Mouse (Mus musculus) liver, embryonic 14.5 days (tissue): ENCODE measurements around the gene Vwc2l. TPM values are rescaled to one million over a fixed set of nuclear protein-coding genes. Genes with fewer than 3 reads are reported as not detected.

Source experiments
- ATAC-seq: fragments of 200-750 bp; cut with Nextera tagmentation; 2 replicates; pipeline ENCODE4 v1.8.0; 2017; ENCODE audit warnings: moderate number of reproducible peaks, mild to moderate bottlenecking, moderate library complexity; ENCODE audit not compliant: insufficient read depth
- DNase-seq, 3 experiments: peaks; one replicate each; pipeline ENCODE4 v3.0.0-alpha.2; 2012 to 2013; ENCODE audit warnings: low read depth in 3 of 3, low spot score in 3 of 3
- H3K27ac ChIP-seq: fragments of 300-500 bp; sonication (generic); 2 replicates; pipeline ENCODE4 v1.5.1; 2014; ENCODE audit warnings: moderate library complexity, mild to moderate bottlenecking, control low read depth, inconsistent platforms
- H3K27me3 ChIP-seq: fragments of 300-500 bp; sonication (generic); 2 replicates; pipeline ENCODE4 v1.6.1; 2014; ENCODE audit warnings: mild to moderate bottlenecking, low read length, moderate library complexity; ENCODE audit not compliant: control insufficient read depth, insufficient read depth
- H3K36me3 ChIP-seq: fragments of 300-500 bp; sonication (generic); replicated peaks from 2 replicates; pipeline ENCODE4 v1.6.1; 2014; ENCODE audit warnings: low read depth; ENCODE audit not compliant: control insufficient read depth, insufficient read depth
- H3K4me1 ChIP-seq, 2 experiments: fragments of 200-500 bp in 1 of 2; fragments of 300-500 bp in 1 of 2; sonication (generic) in 1 of 2; replicated peaks; 2 replicates each; pipeline ENCODE4 v1.6.1; 2012 to 2014; ENCODE audit warnings: antibody characterized with exemption in 1 of 2, inconsistent platforms in 1 of 2, low read length in 1 of 2; ENCODE audit not compliant: control insufficient read depth in 2 of 2, insufficient read depth in 2 of 2
- H3K4me2 ChIP-seq: fragments of 300-500 bp; sonication (generic); 2 replicates; pipeline ENCODE4 v1.6.1; 2014; ENCODE audit warnings: low read depth, mild to moderate bottlenecking, control low read depth, moderate library complexity
- H3K4me3 ChIP-seq, 2 experiments: fragments of 200-500 bp in 1 of 2; fragments of 300-500 bp in 1 of 2; sonication (generic) in 1 of 2; 2 replicates each; pipeline ENCODE4 v1.5.1; 2012 to 2014; ENCODE audit warnings: low read depth in 2 of 2, low read length in 2 of 2, mild to moderate bottlenecking in 2 of 2, control low read depth in 1 of 2, inconsistent platforms in 1 of 2, moderate library complexity in 1 of 2; ENCODE audit not compliant: insufficient read depth in 1 of 2
- H3K9ac ChIP-seq: fragments of 300-500 bp; sonication (generic); replicated peaks from 2 replicates; pipeline ENCODE4 v1.6.1; 2014; ENCODE audit warnings: mild to moderate bottlenecking, control low read depth, moderate library complexity
- H3K9me3 ChIP-seq: fragments of 300-500 bp; sonication (generic); 2 replicates; pipeline ENCODE4 v1.6.1; 2016; ENCODE audit warnings: low read length, mixed read lengths; ENCODE audit not compliant: control insufficient read depth
- CTCF ChIP-seq: IDR thresholded peaks from 2 replicates; pipeline ENCODE4 v1.5.1; 2016; ENCODE audit warnings: antibody characterized with exemption, low read depth, control low read depth
- EP300 ChIP-seq: IDR thresholded peaks from 2 replicates; pipeline ENCODE4 v1.6.1; 2016; ENCODE audit warnings: antibody characterized with exemption, low read depth
- WGBS: fragments of 180-500 bp; shearing (Covaris S2); extraction: QIAGEN DNeasy Blood & Tissue Kit; methylation state at CpG from one replicate; pipeline ENCODE4 v1.1.7; 2014; ENCODE audit not compliant: insufficient replicate concordance; 5-methylcytosine and 5-hydroxymethylcytosine counted together
- polyA plus RNA-seq, 2 experiments: library from polyadenylated mRNA; depleted of rRNA in 1 of 2; stranded (reverse) in 1 of 2; unstranded in 1 of 2; fragments of >200 nt; fragmentation: Nextera tagmentation in 1 of 2; extraction: Ambion mirVana in 1 of 2; gene quantifications; 2 replicates each; pipeline versions ENCODE4 v1.2.1 to v1.2.3; 2012 to 2014

The Vwc2l gene
- polyA plus RNA-seq, 2 experiments: not detected

GRCm38 (mm10) chr1:70725045-70725444 is 470 bp upstream of the Vwc2l start:
- Histone ChIP-seq H3K4me2 (no peak overlapping the region), H3K27me3 (no peaks in the 10 kb centered on the region), H3K9ac (no peak overlapping the region), H3K27ac (no peak overlapping the region), H3K36me3 (no peaks in the 10 kb centered on the region), H3K4me1 (no peaks in the 10 kb centered on the region), H3K4me3 (no peak overlapping the region), H3K9me3 (no peaks in the 10 kb centered on the region)
- 43% methylated on average over 5 of the region's 5 CpGs for WGBS
- ATAC-seq (no peak), DNase-seq (no peak)
- no peak for TF ChIP-seq CTCF
- TF ChIP-seq EP300: no peak

- Histone ChIP-seq H3K27me3 (no peaks in the 10 kb centered on the region), H3K27ac (no peak overlapping the region), H3K4me3 (no peak overlapping the region), H3K9ac (no peak overlapping the region), H3K9me3 (no peaks in the 10 kb centered on the region), H3K4me2 (no peak overlapping the region), H3K4me1 (no peaks in the 10 kb centered on the region), H3K36me3 (no peaks in the 10 kb centered on the region)
- TF ChIP-seq EP300 (no peak), CTCF (peak; percentile 60)
- ATAC-seq (no peak), DNase-seq (no peak)
Observed at GRCm38 (mm10) chr1:70787146-70787545, 61.6 kb downstream of the Vwc2l start.

GRCm38 (mm10) chr1:70791636-70792035 is 66.1 kb downstream of the Vwc2l start:
- DNase-seq (no peak), ATAC-seq (no peak)
- 71% methylated on average over 5 of the region's 5 CpGs for WGBS
- TF ChIP-seq CTCF: no peak
- TF ChIP-seq EP300: no peak
- no peaks in the 10 kb centered on the region for H3K4me1 ChIP-seq
- no peak overlapping the region for H3K27ac ChIP-seq
- H3K27me3 ChIP-seq: no peaks in the 10 kb centered on the region
- no peaks in the 10 kb centered on the region for H3K9me3 ChIP-seq
- H3K4me3 ChIP-seq: no peak overlapping the region
- no peak overlapping the region for H3K4me2 ChIP-seq
- no peaks in the 10 kb centered on the region for H3K36me3 ChIP-seq
- no peak overlapping the region for H3K9ac ChIP-seq

GRCm38 (mm10) chr1:70795094-70795493 is 69.6 kb downstream of the Vwc2l start:
- DNase-seq: no peak
- H3K4me3 ChIP-seq: no peak overlapping the region
- H3K9me3 ChIP-seq: no peaks in the 10 kb centered on the region
- H3K4me2 ChIP-seq: no peak overlapping the region
- no peaks in the 10 kb centered on the region for H3K36me3 ChIP-seq
- TF ChIP-seq EP300 (no peak), CTCF (no peak)
- no peaks in the 10 kb centered on the region for H3K27me3 ChIP-seq
- no peak overlapping the region for H3K9ac ChIP-seq
- no peak overlapping the region for H3K27ac ChIP-seq
- H3K4me1 ChIP-seq: no peaks in the 10 kb centered on the region
- WGBS: 50% methylated on average over 4 of the region's 4 CpGs
- ATAC-seq: no peak

- no peaks in the 10 kb centered on the region for H3K36me3 ChIP-seq
- H3K4me2 ChIP-seq: no peak overlapping the region
- 54% methylated on average over 3 of the region's 3 CpGs for WGBS
- H3K27me3 ChIP-seq: no peaks in the 10 kb centered on the region
- DNase-seq (no peak), ATAC-seq (no peak)
- H3K9ac ChIP-seq: no peak overlapping the region
- H3K27ac ChIP-seq: no peak overlapping the region
- H3K4me1 ChIP-seq: no peaks in the 10 kb centered on the region
- H3K4me3 ChIP-seq: no peak overlapping the region
- no peaks in the 10 kb centered on the region for H3K9me3 ChIP-seq
- TF ChIP-seq EP300 (no peak), CTCF (no peak)
Observed at GRCm38 (mm10) chr1:70803401-70803800, 77.9 kb downstream of the Vwc2l start.

GRCm38 (mm10) chr1:70823111-70823510 is 97.6 kb downstream of the Vwc2l start:
- H3K9ac ChIP-seq: no peak overlapping the region
- no peak overlapping the region for H3K4me3 ChIP-seq
- TF ChIP-seq EP300: no peak
- TF ChIP-seq CTCF: no peak
- no peaks in the 10 kb centered on the region for H3K4me1 ChIP-seq
- H3K9me3 ChIP-seq: no peaks in the 10 kb centered on the region
- WGBS: 29% methylated on average over 2 of the region's 2 CpGs
- H3K4me2 ChIP-seq: no peak overlapping the region
- H3K27ac ChIP-seq: no peak overlapping the region
- ATAC-seq (no peak), DNase-seq (no peak)
- H3K27me3 ChIP-seq: no peaks in the 10 kb centered on the region
- no peaks in the 10 kb centered on the region for H3K36me3 ChIP-seq
